Mouse (Mus musculus): ENCODE measurements around the gene Elovl1. TPM values are rescaled to one million over a fixed set of nuclear protein-coding genes. Genes with fewer than 3 reads are reported as not detected.

Gene Elovl1
- total and polyA plus RNA-seq, 3 experiments: 45.9 to 110 (median 61.1) TPM

- H3K4me3 ChIP-seq (replicated peaks in 1 of 3; ENCODE audit: low read depth in 2 of 3, low read length in 2 of 3, poor library complexity in 1 of 3): no peak overlapping the region
- no peaks in the 10 kb centered on the region for H3K27me3 ChIP-seq (replicated peaks)
- H3K9ac ChIP-seq (ENCODE audit: insufficient read depth, low read depth): no peak overlapping the region
- DNase-seq (ENCODE audit: extremely low read depth): no peak
- H3K4me2 ChIP-seq (ENCODE audit: insufficient read depth, low read depth, poor library complexity, severe bottlenecking): no peak overlapping the region
- H3K27ac ChIP-seq (ENCODE audit: insufficient read depth, low read depth): no peak overlapping the region
- no peaks in the 10 kb centered on the region for H3K79me2 ChIP-seq (replicated peaks; ENCODE audit: control insufficient read depth, extremely low read depth, insufficient read depth, poor library complexity, severe bottlenecking)
- TF ChIP-seq IRF4 (IDR thresholded peaks at IDR 0.05; ENCODE audit: low read depth, low read length): no peak
- TF ChIP-seq ETS1 (conservative IDR thresholded peaks at IDR 0.05; ENCODE audit: low read depth, low read length): no peak
- no peak for TF ChIP-seq ZKSCAN1 (IDR thresholded peaks at IDR 0.05; ENCODE audit: borderline replicate concordance, low read depth, low read length)
- H3K4me1 ChIP-seq (ENCODE audit: control insufficient read depth in 1 of 2, insufficient read depth in 2 of 2): no peaks in the 10 kb centered on the region
- dilution Hi-C loops (cut with MboI; ENCODE audit: extremely low pct_ligation_motif_present, extremely low pct_unique_long_range_greater_than_20kb, low sequenced_read_pairs): no loop called here
- H3K9me3 ChIP-seq (replicated peaks; ENCODE audit: low read length): no peaks in the 10 kb centered on the region
- in situ Hi-C loops (cut with MboI; ENCODE audit: low pct_ligation_motif_present, low pct_unique_long_range_greater_than_20kb, low sequenced_read_pairs): no loop called here
- peaks cover 85 to 98% of the 10 kb centered on the region in 2 experiments for H3K36me3 ChIP-seq (replicated peaks in 1 of 2; ENCODE audit: control insufficient read depth in 1 of 2, insufficient read depth in 1 of 2, low read length in 1 of 2)
Measured at GRCm38 (mm10) chr4:118396433-118396832, 31.5 kb upstream of the Elovl1 start.

GRCm38 (mm10) chr4:118398400-118398799, 29.5 kb upstream of the Elovl1 start:
- no peak for TF ChIP-seq MAX (IDR thresholded peaks at IDR 0.05; ENCODE audit: low read length)
- no peak for TF ChIP-seq E2F4 (IDR thresholded peaks at IDR 0.05; ENCODE audit: insufficient replicate concordance, low read depth, low read length)
- TF ChIP-seq MAFK (IDR thresholded peaks at IDR 0.05; ENCODE audit: insufficient replicate concordance, low read length): no peak
- TF ChIP-seq USF2 (conservative IDR thresholded peaks at IDR 0.05; ENCODE audit: low read depth, low read length): no peak
- dilution Hi-C loops (cut with MboI; ENCODE audit: extremely low pct_ligation_motif_present, extremely low pct_unique_long_range_greater_than_20kb, low sequenced_read_pairs) (no loop called here), in situ Hi-C loops (cut with MboI; ENCODE audit: low pct_ligation_motif_present, low pct_unique_long_range_greater_than_20kb, low sequenced_read_pairs) (no loop called here)
- no peak overlapping the region for H3K9ac ChIP-seq (ENCODE audit: insufficient read depth, low read depth)
- H3K4me1 ChIP-seq (ENCODE audit: control insufficient read depth in 1 of 2, insufficient read depth in 2 of 2): no peaks in the 10 kb centered on the region
- H3K9me3 ChIP-seq (replicated peaks; ENCODE audit: low read length): no peaks in the 10 kb centered on the region
- no peak overlapping the region for H3K4me3 ChIP-seq (replicated peaks in 1 of 3; ENCODE audit: low read depth in 2 of 3, low read length in 2 of 3, poor library complexity in 1 of 3)
- H3K79me2 ChIP-seq (replicated peaks; ENCODE audit: control insufficient read depth, extremely low read depth, insufficient read depth, poor library complexity, severe bottlenecking): no peaks in the 10 kb centered on the region
- no peak for DNase-seq (ENCODE audit: extremely low read depth)
- no peak overlapping the region for H3K4me2 ChIP-seq (ENCODE audit: insufficient read depth, low read depth, poor library complexity, severe bottlenecking)
- H3K27me3 ChIP-seq (replicated peaks): no peaks in the 10 kb centered on the region
- no peak overlapping the region for H3K27ac ChIP-seq (ENCODE audit: insufficient read depth, low read depth)
- peaks cover 82 to 98% of the 10 kb centered on the region in 2 experiments for H3K36me3 ChIP-seq (replicated peaks in 1 of 2; ENCODE audit: control insufficient read depth in 1 of 2, insufficient read depth in 1 of 2, low read length in 1 of 2)

- no peak overlapping the region for H3K27ac ChIP-seq (ENCODE audit: insufficient read depth, low read depth)
- no peak overlapping the region for H3K4me3 ChIP-seq (replicated peaks in 1 of 3; ENCODE audit: low read depth in 2 of 3, low read length in 2 of 3, poor library complexity in 1 of 3)
- H3K4me2 ChIP-seq (ENCODE audit: insufficient read depth, low read depth, poor library complexity, severe bottlenecking): no peak overlapping the region
- no peaks in the 10 kb centered on the region for H3K4me1 ChIP-seq (ENCODE audit: control insufficient read depth in 1 of 2, insufficient read depth in 2 of 2)
- dilution Hi-C loops (cut with MboI; ENCODE audit: extremely low pct_ligation_motif_present, extremely low pct_unique_long_range_greater_than_20kb, low sequenced_read_pairs): no loop called here
- no peak for DNase-seq (ENCODE audit: extremely low read depth)
- in situ Hi-C loops (cut with MboI; ENCODE audit: low pct_ligation_motif_present, low pct_unique_long_range_greater_than_20kb, low sequenced_read_pairs): no loop called here
- no peaks in the 10 kb centered on the region for H3K9me3 ChIP-seq (replicated peaks; ENCODE audit: low read length)
- peaks cover 64 to 86% of the 10 kb centered on the region in 2 experiments for H3K36me3 ChIP-seq (replicated peaks in 1 of 2; ENCODE audit: control insufficient read depth in 1 of 2, insufficient read depth in 1 of 2, low read length in 1 of 2)
- H3K79me2 ChIP-seq (replicated peaks; ENCODE audit: control insufficient read depth, extremely low read depth, insufficient read depth, poor library complexity, severe bottlenecking): no peaks in the 10 kb centered on the region
- no peak for TF ChIP-seq ZKSCAN1 (IDR thresholded peaks at IDR 0.05; ENCODE audit: borderline replicate concordance, low read depth, low read length)
- no peak for TF ChIP-seq RCOR1 (conservative IDR thresholded peaks at IDR 0.05; ENCODE audit: low read depth, low read length)
- TF ChIP-seq KAT2A (IDR thresholded peaks at IDR 0.05; ENCODE audit: insufficient replicate concordance, low read length): no peak
- no peak for TF ChIP-seq RAD21 (IDR thresholded peaks at IDR 0.05; ENCODE audit: low read depth, low read length)
- no peak for TF ChIP-seq TCF12 (IDR thresholded peaks at IDR 0.05; ENCODE audit: low read depth, low read length)
- TF ChIP-seq HCFC1 (IDR thresholded peaks at IDR 0.05; ENCODE audit: low read depth, low read length): no peak
- TF ChIP-seq SIN3A (IDR thresholded peaks at IDR 0.05; ENCODE audit: low read length): no peak
- no peak for TF ChIP-seq BHLHE40 (IDR thresholded peaks at IDR 0.05; ENCODE audit: low read depth, low read length)
- no peak for TF ChIP-seq ZMIZ1 (IDR thresholded peaks at IDR 0.05; ENCODE audit: low read depth, low read length)
- no peak for TF ChIP-seq SMC3 (IDR thresholded peaks at IDR 0.05; ENCODE audit: low read depth, low read length)
- H3K27me3 ChIP-seq (replicated peaks): no peaks in the 10 kb centered on the region
- H3K9ac ChIP-seq (ENCODE audit: insufficient read depth, low read depth): no peak overlapping the region
Measured at GRCm38 (mm10) chr4:118401421-118401820, 26.5 kb upstream of the Elovl1 start.
